Comparison of ENCODE assay signal across 8 mouse cellular contexts in genomic region chr2:130629080-130629838, GRCm38 (mm10). TPM values are rescaled to one million over a fixed set of nuclear protein-coding genes. Genes with fewer than 3 reads are reported as not detected.
A peak's percentile ranks its signal among the peaks of the same experiment; 100 is the strongest.
DNase-seq lines count a peak whose midpoint lies in the region; ATAC-seq and TF ChIP-seq lines count a peak whose summit lies in the region.

No protein-coding gene starts in this region.

- H3K9me3 ChIP-seq in embryonic facial prominence, embryonic 10.5 days = no peaks in the 10 kb centered on the region
- no peaks in the 10 kb centered on the region for H3K9me3 ChIP-seq in intestine, embryonic 15.5 days

- peak overlapping the region; percentile 67 for H3K4me2 ChIP-seq in intestine, embryonic 15.5 days (replicated peaks)

- no peaks in the 10 kb centered on the region; the same call in 1 of the 2 replicates for H3K36me3 ChIP-seq in heart, adult 2 months (ENCODE audit: control insufficient read depth, insufficient read depth, low read length)
- H3K36me3 ChIP-seq in C2C12 (ENCODE audit: control insufficient read depth, insufficient read depth) = peaks cover 30% of the 10 kb centered on the region
- peaks cover 40% of the 10 kb centered on the region for H3K36me3 ChIP-seq in embryonic facial prominence, embryonic 10.5 days (replicated peaks)
- H3K36me3 ChIP-seq in intestine, embryonic 15.5 days = no peaks in the 10 kb centered on the region; the same call in 1 of the 2 replicates

- peak overlapping the region; percentile 98 for H3ac ChIP-seq in C2C12 (ENCODE audit: control insufficient read depth, insufficient read length, low read depth)

- H3K27me3 ChIP-seq in heart, adult 2 months (ENCODE audit: control insufficient read depth, insufficient read depth, low read length) = no peaks in the 10 kb centered on the region
- H3K27me3 ChIP-seq in C2C12 (ENCODE audit: control insufficient read depth, insufficient read depth, insufficient read length) = no peaks in the 10 kb centered on the region
- H3K27me3 ChIP-seq in embryonic facial prominence, embryonic 10.5 days (replicated peaks; ENCODE audit: low read depth, poor library complexity, severe bottlenecking) = peaks cover 13% of the 10 kb centered on the region
- H3K27me3 ChIP-seq in intestine, embryonic 15.5 days (replicated peaks) = peaks cover 3% of the 10 kb centered on the region; the same call in 1 of the 2 replicates

- no peaks in the 10 kb centered on the region for H3K4me1 ChIP-seq in heart, adult 2 months (ENCODE audit: control insufficient read depth, insufficient read depth, low read length)
- H3K4me1 ChIP-seq in embryonic facial prominence, embryonic 10.5 days = peaks cover 32% of the 10 kb centered on the region
- H3K4me1 ChIP-seq in intestine, embryonic 15.5 days (replicated peaks) = peaks cover 4% of the 10 kb centered on the region; the same call in 1 of the 2 replicates

- peak; percentile 67 for ATAC-seq in intestine, embryonic 15.5 days

- peaks cover 48% of the 10 kb centered on the region for H3K79me3 ChIP-seq in C2C12 (ENCODE audit: low read depth)

- intact Hi-C loops in heart, adult 2 months (cut with DNase I) = no loop called here
- intact Hi-C loops in heart, postnatal 10 days (cut with DNase I) = no loop called here

- TF ChIP-seq POLR2A in heart, adult 2 months (IDR thresholded peaks at IDR 0.05; ENCODE audit: insufficient read depth, low read depth, low read length) = no peak

- WGBS in heart, adult 2 months = 2% methylated on average over 37 of the region's 37 CpGs
- WGBS in embryonic facial prominence, embryonic 10.5 days = 2% methylated on average over 37 of the region's 37 CpGs
- 1% methylated on average over 37 of the region's 37 CpGs for WGBS in intestine, embryonic 15.5 days

- H3K27ac ChIP-seq in heart, adult 2 months = peak overlapping the region; percentile 76
- peak overlapping the region; percentile 92 for H3K27ac ChIP-seq in embryonic facial prominence, embryonic 10.5 days (replicated peaks)
- H3K27ac ChIP-seq in intestine, embryonic 15.5 days = peak overlapping the region; percentile 62

- no peak for TF ChIP-seq EP300 in heart, adult 2 months (IDR thresholded peaks at IDR 0.05; ENCODE audit: insufficient read depth, low read depth, low read length)

- H3K4me3 ChIP-seq in heart, adult 2 months = peak overlapping the region; percentile 91
- peak overlapping the region; percentile 99 for H3K4me3 ChIP-seq in C2C12 (ENCODE audit: insufficient read depth, poor library complexity, severe bottlenecking)
- peak overlapping the region; percentile 100 for H3K4me3 ChIP-seq in embryonic facial prominence, embryonic 10.5 days
- H3K4me3 ChIP-seq in intestine, embryonic 15.5 days (replicated peaks) = peak overlapping the region; percentile 92

- H3K9ac ChIP-seq in heart, adult 2 months (ENCODE audit: low read depth, low read length) = peak overlapping the region; percentile 99
- peak overlapping the region; percentile 88 for H3K9ac ChIP-seq in intestine, embryonic 15.5 days

- no peak for TF ChIP-seq CTCF in heart, adult 2 months (IDR thresholded peaks at IDR 0.05)
- no peak for TF ChIP-seq CTCF in C2C12 (IDR thresholded peaks at IDR 0.05; ENCODE audit: control insufficient read depth, insufficient read depth, insufficient read length)

- peaks cover 3% of the 10 kb centered on the region; the same call in 1 of the 2 replicates for H3K79me2 ChIP-seq in heart, adult 2 months (replicated peaks; ENCODE audit: control insufficient read depth, insufficient read depth, low read length)
- peaks cover 60% of the 10 kb centered on the region for H3K79me2 ChIP-seq in C2C12 (ENCODE audit: control insufficient read depth, insufficient read depth)

- no peak for DNase-seq in heart, adult 2 months
- DNase-seq in heart, postnatal 10 days = no peak
- no peak for DNase-seq in embryonic facial prominence, embryonic 10.5 days (ENCODE audit: low spot score)
- DNase-seq in naive thymus-derived CD4-positive, alpha-beta T cell, adult 2 months (ENCODE audit: low read depth) = peak; percentile 55
- no peak for DNase-seq in testis, postnatal 14 days (ENCODE audit: low spot score)
- no peak for DNase-seq in ovary, postnatal 10 days (ENCODE audit: low spot score)

TF ChIP-seq in C2C12, 6 proteins besides CTCF, POLR2A, EP300 and RAD21:
- TF ChIP-seq FOSL1 (IDR thresholded peaks at IDR 0.05; ENCODE audit: insufficient read depth, low read length, poor library complexity, severe bottlenecking) (no peak), USF1 (IDR thresholded peaks at IDR 0.05; ENCODE audit: low read depth) (no peak), CEBPB (IDR thresholded peaks at IDR 0.05; ENCODE audit: low read depth) (peak; percentile 26), MYOG (IDR thresholded peaks at IDR 0.05; ENCODE audit: control insufficient read depth, extremely low read depth, insufficient read length) (no peak), MYOD1 (IDR thresholded peaks at IDR 0.05; ENCODE audit: control insufficient read depth, insufficient read length, low read depth) (no peak), MAX (IDR thresholded peaks at IDR 0.05) (peak; percentile 5)
TF ChIP-seq in C2C12: peak in this region for 2.

RNA-seq across cellular contexts. Expression of gene Fastkd5, which starts 0.6 kb away (rescaled TPM):
- 1 to 10 TPM; 7.5 to 9.0 TPM for total RNA-seq in heart, adult 2 months (2021)
- 2.2 and 5.1 TPM in 2 replicates for polyA plus RNA-seq in heart, adult 2 months (2012; rRNA removed)
- 1 to 10 TPM; 8.8 to 9.5 TPM for total RNA-seq in heart, postnatal 10 days (2021)
- polyA plus RNA-seq in C2C12 (2012; fragmentation: generic; extraction: Trizol) = 6.9 TPM
- 23.3 and 25.5 TPM in 2 replicates for polyA plus RNA-seq in embryonic facial prominence, embryonic 10.5 days (2016; fragmentation: Nextera tagmentation; extraction: Ambion mirVana)
- polyA plus RNA-seq in intestine, embryonic 15.5 days (2015; fragmentation: Nextera tagmentation; extraction: Ambion mirVana) = 14.0 and 16.3 TPM in 2 replicates

RNA-seq across cellular contexts. Expression of gene Ubox5, which starts 0.6 kb away (rescaled TPM):
- 1 to 10 TPM; 3.9 to 5.2 TPM for total RNA-seq in heart, adult 2 months (2021)
- 5.0 and 5.6 TPM in 2 replicates for polyA plus RNA-seq in heart, adult 2 months (2012; rRNA removed)
- total RNA-seq in heart, postnatal 10 days (2021) = 1 to 10 TPM; 6.2 to 6.4 TPM
- polyA plus RNA-seq in C2C12 (2012; fragmentation: generic; extraction: Trizol) = 5.2 TPM
- 21.3 and 21.6 TPM in 2 replicates for polyA plus RNA-seq in embryonic facial prominence, embryonic 10.5 days (2016; fragmentation: Nextera tagmentation; extraction: Ambion mirVana)
- 12.0 and 12.2 TPM in 2 replicates for polyA plus RNA-seq in intestine, embryonic 15.5 days (2015; fragmentation: Nextera tagmentation; extraction: Ambion mirVana)

RNA-seq across cellular contexts. Expression of gene Lzts3, which starts 13.3 kb away (rescaled TPM):
- total RNA-seq in heart, adult 2 months (2021) = 1 to 10 TPM; 4.9 to 5.1 TPM
- 5.8 and 7.2 TPM in 2 replicates for polyA plus RNA-seq in heart, adult 2 months (2012; rRNA removed)
- 1 to 10 TPM; 3.8 to 4.0 TPM for total RNA-seq in heart, postnatal 10 days (2021)
- polyA plus RNA-seq in C2C12 (2012; fragmentation: generic; extraction: Trizol) = 4.7 TPM
- polyA plus RNA-seq in embryonic facial prominence, embryonic 10.5 days (2016; fragmentation: Nextera tagmentation; extraction: Ambion mirVana) = 3.1 and 3.3 TPM in 2 replicates
- polyA plus RNA-seq in intestine, embryonic 15.5 days (2015; fragmentation: Nextera tagmentation; extraction: Ambion mirVana) = 13.9 and 16.5 TPM in 2 replicates

RNA-seq across cellular contexts. Expression of gene Ddrgk1, which starts 35.2 kb away (rescaled TPM):
- 10 to 100 TPM; 71.1 to 96.0 TPM for total RNA-seq in heart, adult 2 months (2021)
- 35.2 and 47.0 TPM in 2 replicates for polyA plus RNA-seq in heart, adult 2 months (2012; rRNA removed)
- total RNA-seq in heart, postnatal 10 days (2021) = 10 to 100 TPM; 63.0 to 68.3 TPM
- polyA plus RNA-seq in C2C12 (2012; fragmentation: generic; extraction: Trizol) = 80.4 TPM
- polyA plus RNA-seq in embryonic facial prominence, embryonic 10.5 days (2016; fragmentation: Nextera tagmentation; extraction: Ambion mirVana) = 48.2 and 48.3 TPM in 2 replicates
- polyA plus RNA-seq in intestine, embryonic 15.5 days (2015; fragmentation: Nextera tagmentation; extraction: Ambion mirVana) = 74.5 and 78.2 TPM in 2 replicates

RNA-seq across cellular contexts. Expression of gene Itpa, which starts 38.2 kb away (rescaled TPM):
- total RNA-seq in heart, adult 2 months (2021) = 10 to 100 TPM; 14.9 to 16.8 TPM
- polyA plus RNA-seq in heart, adult 2 months (2012; rRNA removed) = 24.0 and 31.6 TPM in 2 replicates
- 10 to 100 TPM; 27.0 to 29.4 TPM for total RNA-seq in heart, postnatal 10 days (2021)
- 95.9 TPM for polyA plus RNA-seq in C2C12 (2012; fragmentation: generic; extraction: Trizol)
- polyA plus RNA-seq in embryonic facial prominence, embryonic 10.5 days (2016; fragmentation: Nextera tagmentation; extraction: Ambion mirVana) = 144 and 150 TPM in 2 replicates
- 84.5 and 88.1 TPM in 2 replicates for polyA plus RNA-seq in intestine, embryonic 15.5 days (2015; fragmentation: Nextera tagmentation; extraction: Ambion mirVana)
